Mouse (Mus musculus) liver, embryonic 14.5 days (tissue): ENCODE results near the gene Apbb1.

Source experiments
- CTCF ChIP-seq: IDR thresholded peaks from 2 replicates; pipeline ENCODE4 v1.5.1; 2016; ENCODE audit warnings: antibody characterized with exemption, low read depth, control low read depth
- EP300 ChIP-seq: IDR thresholded peaks from 2 replicates; pipeline ENCODE4 v1.6.1; 2016; ENCODE audit warnings: antibody characterized with exemption, low read depth

DNA sequence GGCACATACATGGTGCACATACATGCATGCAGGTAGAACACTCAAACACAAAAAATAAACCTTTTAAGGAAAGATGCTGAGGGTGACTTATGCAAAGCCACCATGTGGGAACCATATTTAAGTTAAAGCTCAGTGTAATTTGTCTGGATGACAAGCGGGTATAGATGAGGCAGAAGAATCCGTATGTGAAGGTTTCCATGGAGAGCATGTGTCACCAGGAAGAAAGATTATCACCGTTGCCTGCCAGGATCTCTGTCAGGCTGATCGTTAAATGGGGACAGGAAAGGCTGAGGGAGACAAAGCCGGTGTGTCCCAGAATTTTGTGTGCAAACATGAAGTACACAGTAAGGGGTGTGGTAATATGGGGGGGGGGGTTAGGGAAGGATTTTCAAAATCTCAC is 66.9 kb downstream of the Apbb1 start:
- TF ChIP-seq EP300 (no peak), CTCF (no peak)
